Mouse (Mus musculus): ENCODE measurements around the gene Zfp771. TPM values are rescaled to one million over a fixed set of nuclear protein-coding genes. Genes with fewer than 3 reads are reported as not detected.

Gene Zfp771
- polyA plus RNA-seq, 1 experiment from 2014 or later = 49.3 TPM

- WGBS = 75% methylated on average over 5 of the region's 5 CpGs
- Histone ChIP-seq H3K9me3 (replicated peaks; ENCODE audit: low read length) (no peaks in the 10 kb centered on the region), H3K36me3 (ENCODE audit: insufficient read depth, low read length) (no peaks in the 10 kb centered on the region), H3K4me2 (ENCODE audit: low read length) (no peak overlapping the region), H3K4me3 (replicated peaks; ENCODE audit: low read depth, low read length) (no peak overlapping the region), H3K27ac (no peak overlapping the region), H3K4me1 (replicated peaks; ENCODE audit: insufficient read depth, low read length) (no peaks in the 10 kb centered on the region), H3K27me3 (ENCODE audit: insufficient read depth, low read length) (no peaks in the 10 kb centered on the region), H3K9ac (ENCODE audit: low read depth, low read length) (no peak overlapping the region)
- no peak for DNase-seq (ENCODE audit: low spot score)
- ATAC-seq (replicated peaks; ENCODE audit: low FRiP score, low read depth) = no peak
- TF ChIP-seq CTCF (IDR thresholded peaks at IDR 0.05; ENCODE audit: low read depth) = no peak
These were observed 27.8 kb upstream of the Zfp771 start for GRCm38 (mm10) chr7:127216307-127216706.

- Histone ChIP-seq H3K9me3 (replicated peaks; ENCODE audit: low read length) (no peaks in the 10 kb centered on the region), H3K27me3 (ENCODE audit: insufficient read depth, low read length) (no peaks in the 10 kb centered on the region), H3K27ac (no peak overlapping the region), H3K9ac (ENCODE audit: low read depth, low read length) (no peak overlapping the region), H3K4me2 (ENCODE audit: low read length) (no peak overlapping the region), H3K4me3 (replicated peaks; ENCODE audit: low read depth, low read length) (no peak overlapping the region), H3K36me3 (ENCODE audit: insufficient read depth, low read length) (no peaks in the 10 kb centered on the region), H3K4me1 (replicated peaks; ENCODE audit: insufficient read depth, low read length) (no peaks in the 10 kb centered on the region)
- WGBS = 87% methylated on average over 6 of the region's 6 CpGs
- DNase-seq (ENCODE audit: low spot score) (no peak), ATAC-seq (replicated peaks; ENCODE audit: low FRiP score, low read depth) (no peak)
- TF ChIP-seq CTCF (IDR thresholded peaks at IDR 0.05; ENCODE audit: low read depth) = no peak
These were observed 26.6 kb upstream of the Zfp771 start for GRCm38 (mm10) chr7:127217475-127217874.

- Histone ChIP-seq H3K27ac (no peak overlapping the region), H3K4me1 (replicated peaks; ENCODE audit: insufficient read depth, low read length) (no peaks in the 10 kb centered on the region), H3K9me3 (replicated peaks; ENCODE audit: low read length) (no peaks in the 10 kb centered on the region), H3K9ac (ENCODE audit: low read depth, low read length) (no peak overlapping the region), H3K4me3 (replicated peaks; ENCODE audit: low read depth, low read length) (no peak overlapping the region), H3K36me3 (ENCODE audit: insufficient read depth, low read length) (no peaks in the 10 kb centered on the region), H3K4me2 (ENCODE audit: low read length) (no peak overlapping the region), H3K27me3 (ENCODE audit: insufficient read depth, low read length) (no peaks in the 10 kb centered on the region)
- 60% methylated on average over 10 of the region's 10 CpGs for WGBS
- ATAC-seq (replicated peaks; ENCODE audit: low FRiP score, low read depth) = no peak
- no peak for TF ChIP-seq CTCF (IDR thresholded peaks at IDR 0.05; ENCODE audit: low read depth)
- no peak for DNase-seq (ENCODE audit: low spot score)
These were observed 26.0 kb upstream of the Zfp771 start for GRCm38 (mm10) chr7:127217901-127218642.

- Histone ChIP-seq H3K36me3 (ENCODE audit: insufficient read depth, low read length) (no peaks in the 10 kb centered on the region), H3K27me3 (ENCODE audit: insufficient read depth, low read length) (no peaks in the 10 kb centered on the region), H3K4me1 (replicated peaks; ENCODE audit: insufficient read depth, low read length) (no peaks in the 10 kb centered on the region), H3K4me3 (replicated peaks; ENCODE audit: low read depth, low read length) (no peak overlapping the region), H3K27ac (no peak overlapping the region), H3K9me3 (replicated peaks; ENCODE audit: low read length) (no peaks in the 10 kb centered on the region), H3K9ac (ENCODE audit: low read depth, low read length) (no peak overlapping the region), H3K4me2 (ENCODE audit: low read length) (no peak overlapping the region)
- no peak for TF ChIP-seq CTCF (IDR thresholded peaks at IDR 0.05; ENCODE audit: low read depth)
- 90% methylated on average over 4 of the region's 4 CpGs for WGBS
- ATAC-seq (replicated peaks; ENCODE audit: low FRiP score, low read depth) (no peak), DNase-seq (ENCODE audit: low spot score) (no peak)
These were observed 25.4 kb upstream of the Zfp771 start for GRCm38 (mm10) chr7:127218670-127219069.

DNA sequence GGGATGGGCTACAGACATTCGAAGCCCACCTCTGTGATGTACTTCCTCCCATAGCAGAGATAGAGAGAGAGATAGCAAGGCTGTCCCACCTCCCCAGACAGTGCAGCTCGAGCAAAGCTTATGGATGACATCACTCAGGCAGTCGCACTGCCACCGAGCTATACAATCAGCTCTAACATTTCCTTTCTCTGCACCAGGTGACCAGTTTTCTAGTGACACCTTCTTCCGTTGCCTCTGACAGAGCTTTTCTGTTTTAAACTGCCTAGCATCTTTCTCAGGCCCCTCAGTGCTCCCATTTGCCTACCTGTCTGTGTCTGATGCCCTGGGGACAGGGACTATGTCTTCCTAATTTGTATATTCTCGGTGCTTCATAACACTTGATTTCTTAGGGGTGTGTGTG, 23.6 kb upstream of the Zfp771 start:
- Histone ChIP-seq H3K9me3 (replicated peaks; ENCODE audit: low read length) (no peaks in the 10 kb centered on the region), H3K9ac (ENCODE audit: low read depth, low read length) (no peak overlapping the region), H3K4me3 (replicated peaks; ENCODE audit: low read depth, low read length) (no peak overlapping the region), H3K27ac (no peak overlapping the region), H3K36me3 (ENCODE audit: insufficient read depth, low read length) (no peaks in the 10 kb centered on the region), H3K4me2 (ENCODE audit: low read length) (no peak overlapping the region), H3K27me3 (ENCODE audit: insufficient read depth, low read length) (no peaks in the 10 kb centered on the region), H3K4me1 (replicated peaks; ENCODE audit: insufficient read depth, low read length) (no peaks in the 10 kb centered on the region)
- 76% methylated on average over 6 of the region's 6 CpGs for WGBS
- ATAC-seq (replicated peaks; ENCODE audit: low FRiP score, low read depth) (no peak), DNase-seq (ENCODE audit: low spot score) (no peak)
- no peak for TF ChIP-seq CTCF (IDR thresholded peaks at IDR 0.05; ENCODE audit: low read depth)

GRCm38 (mm10) chr7:127223106-127223505, 21.0 kb upstream of the Zfp771 start:
- Histone ChIP-seq H3K9ac (ENCODE audit: low read depth, low read length) (no peak overlapping the region), H3K4me3 (replicated peaks; ENCODE audit: low read depth, low read length) (no peak overlapping the region), H3K9me3 (replicated peaks; ENCODE audit: low read length) (no peaks in the 10 kb centered on the region), H3K27ac (no peak overlapping the region), H3K36me3 (ENCODE audit: insufficient read depth, low read length) (no peaks in the 10 kb centered on the region), H3K4me1 (replicated peaks; ENCODE audit: insufficient read depth, low read length) (no peaks in the 10 kb centered on the region), H3K27me3 (ENCODE audit: insufficient read depth, low read length) (no peaks in the 10 kb centered on the region), H3K4me2 (ENCODE audit: low read length) (no peak overlapping the region)
- no peak for TF ChIP-seq CTCF (IDR thresholded peaks at IDR 0.05; ENCODE audit: low read depth)
- 94% methylated on average over 3 of the region's 3 CpGs for WGBS
- ATAC-seq (replicated peaks; ENCODE audit: low FRiP score, low read depth) (no peak), DNase-seq (ENCODE audit: low spot score) (no peak)

All from kidney, postnatal 0 days (tissue).